Mouse (Mus musculus) C2C12 (cell line): ENCODE results near the gene Pacsin3.

ENCODE experiments used
- CEBPB ChIP-seq: IDR thresholded peaks from one replicate; pipeline ENCODE4 v1.6.1; 2011; ENCODE audit warnings: low read depth, mild to moderate bottlenecking, control low read depth, moderate library complexity
- CTCF ChIP-seq: IDR thresholded peaks from one replicate; pipeline ENCODE4 v1.5.1; 2011; ENCODE audit not compliant: control insufficient read depth, insufficient read depth, insufficient read length
- FOSL1 ChIP-seq: IDR thresholded peaks from one replicate; pipeline ENCODE4 v1.8.0; 2011; ENCODE audit warnings: mild to moderate bottlenecking, low read length; ENCODE audit not compliant: poor library complexity, insufficient read depth, severe bottlenecking
- MAX ChIP-seq: IDR thresholded peaks from one replicate; pipeline ENCODE4 v1.6.1; 2011; ENCODE audit warnings: mild to moderate bottlenecking, control low read depth
- MYOD1 ChIP-seq: IDR thresholded peaks from one replicate; pipeline ENCODE4 v1.6.1; 2011; ENCODE audit warnings: low read depth; ENCODE audit not compliant: control insufficient read depth, insufficient read length
- MYOG ChIP-seq: IDR thresholded peaks from one replicate; pipeline ENCODE4 v1.6.1; 2011; ENCODE audit not compliant: control insufficient read depth, insufficient read length; ENCODE audit errors: extremely low read depth
- USF1 ChIP-seq: IDR thresholded peaks from one replicate; pipeline ENCODE4 v1.6.1; 2011; ENCODE audit warnings: low read depth, mild to moderate bottlenecking, control low read depth, moderate library complexity

DNA sequence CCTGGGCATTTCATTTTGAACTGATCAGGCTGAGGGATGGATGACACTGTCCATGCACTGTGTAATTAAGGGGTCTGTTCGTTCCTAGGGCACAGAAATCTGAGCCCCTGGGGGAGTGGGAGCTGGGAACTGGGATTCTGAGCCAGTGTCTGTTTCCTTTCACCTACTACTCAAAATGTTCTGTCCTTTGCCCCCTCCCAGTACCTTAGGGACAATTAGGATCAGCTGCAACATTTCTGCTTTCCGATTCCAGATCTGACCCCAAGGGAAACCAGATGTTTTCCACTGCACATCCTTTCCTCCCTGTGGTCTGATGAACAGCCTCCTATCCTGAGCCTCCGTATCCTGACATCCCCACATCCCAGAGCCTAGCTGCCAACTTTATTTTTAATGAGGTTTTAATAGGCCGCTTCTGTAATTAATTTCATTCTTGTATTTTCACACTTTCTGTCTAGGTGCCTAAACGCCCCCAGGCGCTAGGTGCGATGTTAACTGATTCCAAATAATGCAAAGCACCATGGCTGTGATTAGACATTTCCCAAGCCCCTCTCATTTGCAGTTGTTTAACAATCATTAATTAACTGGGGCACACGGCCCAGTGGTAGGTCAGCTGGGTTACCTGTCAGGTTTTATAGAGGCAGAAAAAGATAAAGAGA, 901 bp upstream of the Pacsin3 start:
- TF ChIP-seq CTCF = no peak
- no peak for TF ChIP-seq MAX
- no peak for TF ChIP-seq USF1
- no peak for TF ChIP-seq MYOD1
- no peak for TF ChIP-seq MYOG
- TF ChIP-seq FOSL1 = no peak
- TF ChIP-seq CEBPB = no peak
